Mouse (Mus musculus) lung, postnatal 0 days (tissue): ENCODE data around the gene Slc6a17. TPM values are rescaled to one million over a fixed set of nuclear protein-coding genes. Genes with fewer than 3 reads are reported as not detected.

ENCODE experiments used
- ATAC-seq: fragments of 200-750 bp; cut with Nextera tagmentation; 2 replicates; pipeline ENCODE4 v1.8.0; 2017; ENCODE audit warnings: moderate library complexity
- DNase-seq: peaks from one replicate; pipeline ENCODE4 v3.0.0-alpha.2; 2016; ENCODE audit warnings: low spot score
- H3K27ac ChIP-seq: fragments of 300-500 bp; sonication (generic); 2 replicates; pipeline ENCODE4 v1.5.1; 2014; ENCODE audit warnings: antibody characterized with exemption, mild to moderate bottlenecking, low read length, mixed read lengths
- H3K27me3 ChIP-seq: fragments of 300-500 bp; sonication (generic); replicated peaks from 2 replicates; pipeline ENCODE4 v1.6.1; 2014; ENCODE audit warnings: low read length, mixed read lengths; ENCODE audit not compliant: insufficient read depth
- H3K36me3 ChIP-seq: fragments of 300-500 bp; sonication (generic); 2 replicates; pipeline ENCODE4 v1.6.1; 2014; ENCODE audit warnings: low read length, mixed read lengths; ENCODE audit not compliant: insufficient read depth
- H3K4me1 ChIP-seq: fragments of 300-500 bp; sonication (generic); 2 replicates; pipeline ENCODE4 v1.6.1; 2014; ENCODE audit warnings: antibody characterized with exemption, low read depth, low read length, mixed read lengths; ENCODE audit not compliant: insufficient read depth
- H3K4me2 ChIP-seq: fragments of 300-500 bp; sonication (generic); replicated peaks from 2 replicates; pipeline ENCODE4 v1.6.1; 2014; ENCODE audit warnings: low read depth, mild to moderate bottlenecking, low read length, moderate library complexity, mixed read lengths
- H3K4me3 ChIP-seq: fragments of 300-500 bp; sonication (generic); 2 replicates; pipeline ENCODE4 v1.5.1; 2014; ENCODE audit warnings: low read depth, low read length
- H3K9ac ChIP-seq: fragments of 300-500 bp; sonication (generic); replicated peaks from 2 replicates; pipeline ENCODE4 v1.6.1; 2014; ENCODE audit warnings: low read depth, mild to moderate bottlenecking
- H3K9me3 ChIP-seq: fragments of 300-500 bp; sonication (generic); 2 replicates; pipeline ENCODE4 v1.6.1; 2016; ENCODE audit warnings: low read length, mixed read lengths
- CTCF ChIP-seq: IDR thresholded peaks from 2 replicates; pipeline ENCODE4 v1.5.1; 2016; ENCODE audit warnings: antibody characterized with exemption, mild to moderate bottlenecking
- EP300 ChIP-seq: IDR thresholded peaks from 2 replicates; pipeline ENCODE4 v1.6.1; 2016; ENCODE audit warnings: antibody characterized with exemption, mild to moderate bottlenecking, control low read depth
- WGBS: fragments of 180-500 bp; shearing (Covaris S2); extraction: QIAGEN DNeasy Blood & Tissue Kit; methylation state at CpG from one replicate; pipeline ENCODE4 v1.1.7; 2014; 5-methylcytosine and 5-hydroxymethylcytosine counted together
- polyA plus RNA-seq: library from polyadenylated mRNA; unstranded; fragments of >200 nt; fragmentation: Nextera tagmentation; extraction: Ambion mirVana; gene quantifications from 2 replicates; pipeline ENCODE4 v1.2.1, GENCODE M21; 2015

Slc6a17 gene
- polyA plus RNA-seq, 1 experiment from 2014 or later, result 0.84 TPM

DNA sequence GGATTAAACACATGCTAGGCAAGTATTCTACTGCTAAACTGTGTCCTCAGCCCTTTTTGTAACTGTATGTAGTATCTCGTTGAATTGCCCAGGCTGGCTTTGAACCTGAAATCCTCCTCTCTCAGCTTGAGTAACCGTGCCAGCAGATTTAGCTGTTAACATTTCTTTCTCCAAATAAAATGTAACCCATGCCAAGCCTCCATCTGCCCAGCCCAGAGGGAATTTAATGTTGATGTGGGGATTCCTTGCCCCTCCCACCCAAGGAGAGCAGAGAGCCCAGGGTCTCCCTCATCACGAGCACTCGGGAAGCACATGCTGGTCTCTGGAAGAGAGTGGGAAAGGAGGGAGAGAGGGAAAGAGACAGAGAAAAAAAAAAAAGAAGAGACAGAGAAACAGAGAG is 24.8 kb upstream of the Slc6a17 start:
- Histone ChIP-seq H3K4me1 (no peaks in the 10 kb centered on the region), H3K36me3 (no peaks in the 10 kb centered on the region), H3K27me3 (no peaks in the 10 kb centered on the region), H3K4me2 (no peak overlapping the region), H3K4me3 (no peak overlapping the region), H3K9ac (no peak overlapping the region), H3K27ac (no peak overlapping the region), H3K9me3 (no peaks in the 10 kb centered on the region)
- no peak for ATAC-seq
- WGBS, result 53% methylated on average over 4 of the region's 4 CpGs
- no peak for TF ChIP-seq EP300
- TF ChIP-seq CTCF, result no peak
- no peak for DNase-seq

DNA sequence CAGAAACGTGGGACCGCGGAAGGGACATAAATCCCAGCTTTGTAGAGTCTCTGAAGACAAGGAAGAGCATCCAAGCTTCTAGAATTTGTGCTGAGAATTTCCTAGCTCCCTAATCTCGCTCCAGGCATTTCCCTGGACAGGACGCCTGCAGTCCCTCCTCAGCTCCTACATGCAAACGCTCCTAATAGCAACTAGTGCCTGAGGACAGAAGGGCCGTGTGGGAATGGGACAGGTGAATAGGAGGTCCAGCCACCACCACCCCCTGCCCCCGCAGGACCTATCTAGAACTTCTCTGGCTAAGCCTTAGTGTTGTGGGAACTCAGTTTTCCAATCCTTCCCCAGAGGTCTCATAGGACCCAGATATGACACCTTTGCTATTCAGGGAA is 19.7 kb upstream of the Slc6a17 start:
- DNase-seq, result no peak
- TF ChIP-seq EP300, result no peak
- no peak for TF ChIP-seq CTCF
- Histone ChIP-seq H3K9me3 (no peaks in the 10 kb centered on the region), H3K27ac (no peak overlapping the region), H3K27me3 (no peaks in the 10 kb centered on the region), H3K4me1 (no peaks in the 10 kb centered on the region), H3K4me3 (no peak overlapping the region), H3K4me2 (peak overlapping the region; percentile 22; the same call in 1 of the 2 replicates), H3K36me3 (no peaks in the 10 kb centered on the region), H3K9ac (no peak overlapping the region)
- ATAC-seq, result no peak
- WGBS, result 26% methylated on average over 8 of the region's 8 CpGs

DNA sequence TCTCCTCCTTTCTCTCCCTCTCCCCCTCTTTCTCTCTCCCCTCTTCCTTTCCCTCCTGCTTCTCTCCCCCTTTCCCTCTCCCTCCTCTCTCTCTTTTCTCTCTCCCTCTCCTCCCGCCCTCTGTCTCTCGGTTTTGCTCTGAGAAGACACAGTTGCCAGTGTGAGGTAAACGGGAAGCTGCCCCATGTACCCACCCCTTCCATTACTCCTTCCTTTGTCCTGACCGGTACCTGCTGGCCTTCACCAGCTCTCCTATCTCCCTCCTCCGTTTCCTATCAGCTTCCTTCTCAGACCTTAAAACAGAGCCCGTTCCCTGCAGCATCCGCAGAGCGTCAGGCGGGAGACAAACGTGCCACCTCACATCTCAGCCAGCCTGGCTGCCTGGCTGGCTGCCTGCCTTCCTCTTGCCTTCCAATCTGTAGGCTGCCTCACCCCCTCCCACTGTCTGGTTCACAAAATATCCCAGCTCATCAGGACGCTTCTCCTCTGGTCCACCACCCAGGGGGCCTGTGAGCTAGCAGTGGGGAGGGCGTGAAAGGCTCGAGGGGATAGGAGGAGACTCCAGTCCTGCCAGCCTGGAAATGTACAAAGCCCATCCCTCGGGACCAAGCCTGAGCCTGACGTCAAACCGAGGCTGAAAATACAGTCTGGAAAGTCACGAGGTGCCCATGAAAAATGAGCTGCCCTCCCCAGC is 19.1 kb upstream of the Slc6a17 start:
- 3% methylated on average over 17 of the region's 17 CpGs for WGBS
- Histone ChIP-seq H3K27ac (no peak overlapping the region), H3K4me2 (peak overlapping the region; percentile 22; the same call in 1 of the 2 replicates), H3K9ac (no peak overlapping the region), H3K4me1 (no peaks in the 10 kb centered on the region), H3K4me3 (no peak overlapping the region), H3K36me3 (no peaks in the 10 kb centered on the region), H3K27me3 (no peaks in the 10 kb centered on the region), H3K9me3 (no peaks in the 10 kb centered on the region)
- TF ChIP-seq CTCF, result no peak
- TF ChIP-seq EP300, result no peak
- DNase-seq, result peak; percentile 15
- ATAC-seq, result peak; percentile 75

DNA sequence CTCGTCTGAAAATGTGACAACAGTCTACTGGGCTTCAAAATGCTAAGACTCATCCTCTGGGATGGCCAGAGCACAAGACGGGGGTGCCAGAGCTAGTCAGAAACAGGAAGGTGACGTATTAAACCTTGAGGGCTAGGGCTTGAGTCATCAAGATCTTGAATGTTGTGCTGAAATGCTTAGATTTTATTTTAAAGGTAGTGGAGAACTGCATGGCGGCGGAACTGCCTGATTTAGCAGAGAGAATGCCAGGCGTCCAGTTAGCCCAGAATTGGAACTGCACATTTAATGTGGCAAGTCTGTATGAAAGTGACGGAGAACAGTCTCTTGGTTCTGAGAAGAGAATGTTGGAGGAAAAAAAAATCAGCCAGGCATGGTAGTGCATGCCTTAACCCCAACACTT is 17.1 kb upstream of the Slc6a17 start:
- Histone ChIP-seq H3K36me3 (no peaks in the 10 kb centered on the region), H3K4me2 (no peak overlapping the region), H3K27ac (no peak overlapping the region), H3K4me3 (no peak overlapping the region), H3K27me3 (no peaks in the 10 kb centered on the region), H3K9me3 (no peaks in the 10 kb centered on the region), H3K4me1 (no peaks in the 10 kb centered on the region), H3K9ac (no peak overlapping the region)
- TF ChIP-seq CTCF, result no peak
- TF ChIP-seq EP300, result no peak
- DNase-seq, result no peak
- 84% methylated on average over 7 of the region's 7 CpGs for WGBS
- ATAC-seq, result no peak

DNA sequence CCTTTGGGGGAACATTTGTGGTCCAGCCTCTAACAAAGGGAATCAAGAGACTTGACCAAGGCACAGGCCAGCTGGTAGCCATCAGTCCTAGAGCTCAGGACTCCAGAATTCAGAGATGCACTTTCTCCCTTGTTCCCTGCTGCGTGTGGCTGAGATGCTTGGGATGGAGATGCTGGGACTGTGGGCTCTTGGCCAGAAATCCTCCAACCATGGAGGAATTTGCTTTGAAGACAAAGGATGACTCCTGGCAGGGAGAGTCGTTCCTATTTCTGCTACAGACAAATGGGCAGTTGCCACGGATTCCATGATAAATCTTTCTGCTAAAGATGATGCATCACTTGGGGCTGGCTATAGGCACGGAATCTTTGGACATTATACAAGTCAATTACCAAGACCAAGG is 15.7 kb upstream of the Slc6a17 start:
- WGBS, result 38% methylated on average over 4 of the region's 4 CpGs
- DNase-seq (no peak), ATAC-seq (no peak)
- Histone ChIP-seq H3K9ac (no peak overlapping the region), H3K36me3 (no peaks in the 10 kb centered on the region), H3K4me2 (no peak overlapping the region), H3K4me1 (no peaks in the 10 kb centered on the region), H3K4me3 (no peak overlapping the region), H3K9me3 (no peaks in the 10 kb centered on the region), H3K27ac (no peak overlapping the region), H3K27me3 (no peaks in the 10 kb centered on the region)
- TF ChIP-seq CTCF, result no peak
- no peak for TF ChIP-seq EP300

DNA sequence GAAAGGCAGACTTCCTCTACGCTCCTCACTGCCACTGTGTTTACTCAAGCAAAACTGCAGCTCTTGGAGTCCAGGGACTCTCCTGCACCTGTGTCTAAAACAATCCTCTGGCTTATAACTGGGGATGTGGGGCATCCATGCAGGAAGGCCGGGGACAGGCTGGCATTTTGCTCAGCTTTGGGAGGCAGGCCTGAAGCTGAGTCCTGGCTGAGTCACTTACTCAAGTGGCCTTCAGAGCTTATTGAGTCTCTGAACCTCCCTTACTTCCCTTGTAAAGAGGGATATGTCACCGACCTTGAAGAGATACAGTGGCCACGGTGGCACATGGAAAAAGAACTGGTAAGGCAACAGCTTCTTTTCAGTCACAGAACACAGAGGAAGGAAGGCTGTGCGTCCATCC is 12.8 kb upstream of the Slc6a17 start:
- 66% methylated on average over 5 of the region's 5 CpGs for WGBS

DNA sequence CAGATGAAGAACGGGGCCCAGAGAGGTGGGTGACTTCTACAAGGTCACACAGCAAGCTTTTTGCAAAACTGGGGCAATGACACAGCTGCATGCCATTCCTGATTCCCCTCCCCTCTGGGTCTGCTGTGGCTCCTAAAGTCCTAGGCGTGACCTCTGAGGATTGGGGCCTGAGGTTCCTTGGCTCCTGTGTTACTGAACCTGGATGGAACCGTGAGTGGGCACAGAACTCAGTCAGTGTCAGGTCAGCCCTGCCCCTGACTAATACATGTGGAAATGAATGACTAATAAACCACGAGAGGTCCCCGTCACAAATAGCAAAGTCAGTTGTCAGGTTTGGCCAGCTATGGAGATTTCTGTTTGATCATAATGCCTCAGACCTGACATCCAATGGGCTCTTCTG is 11.4 kb upstream of the Slc6a17 start:
- Histone ChIP-seq H3K4me1 (no peaks in the 10 kb centered on the region), H3K4me2 (no peak overlapping the region), H3K27me3 (no peaks in the 10 kb centered on the region), H3K4me3 (no peak overlapping the region), H3K36me3 (no peaks in the 10 kb centered on the region), H3K9me3 (no peaks in the 10 kb centered on the region), H3K9ac (no peak overlapping the region), H3K27ac (no peak overlapping the region)
- TF ChIP-seq CTCF (no peak), EP300 (no peak)
- no peak for DNase-seq
- WGBS, result 72% methylated on average over 5 of the region's 5 CpGs
- no peak for ATAC-seq

More for the DNA sequence above, 12.8 kb upstream of the Slc6a17 start:
- Histone ChIP-seq H3K27ac (no peak overlapping the region), H3K36me3 (no peaks in the 10 kb centered on the region), H3K4me1 (no peaks in the 10 kb centered on the region), H3K27me3 (no peaks in the 10 kb centered on the region), H3K4me3 (no peak overlapping the region), H3K9ac (no peak overlapping the region), H3K9me3 (no peaks in the 10 kb centered on the region), H3K4me2 (no peak overlapping the region)
- TF ChIP-seq CTCF (no peak), EP300 (no peak)
- ATAC-seq (no peak), DNase-seq (no peak)
